Mouse (Mus musculus) G1E-ER4 (cell line): Measurements from ENCODE around the gene Prr15. TPM values are rescaled to one million over a fixed set of nuclear protein-coding genes. Genes with fewer than 3 reads are reported as not detected.

Experiments used
- GATA1 ChIP-seq: IDR thresholded peaks from one replicate; pipeline ENCODE4 v1.8.0; 2012; ENCODE audit warnings: low read length, inconsistent platforms
- polyA plus RNA-seq: library from polyadenylated mRNA; stranded (reverse); fragments of >175 nt; gene quantifications from 2 replicates; pipeline ENCODE4 v1.2.3, GENCODE M21; 2012

The Prr15 gene
- polyA plus RNA-seq, 1 experiment = not detected

GRCm38 (mm10) chr6:54326671-54327625, 1.3 kb downstream of the Prr15 start:
- no peak for TF ChIP-seq GATA1

DNA sequence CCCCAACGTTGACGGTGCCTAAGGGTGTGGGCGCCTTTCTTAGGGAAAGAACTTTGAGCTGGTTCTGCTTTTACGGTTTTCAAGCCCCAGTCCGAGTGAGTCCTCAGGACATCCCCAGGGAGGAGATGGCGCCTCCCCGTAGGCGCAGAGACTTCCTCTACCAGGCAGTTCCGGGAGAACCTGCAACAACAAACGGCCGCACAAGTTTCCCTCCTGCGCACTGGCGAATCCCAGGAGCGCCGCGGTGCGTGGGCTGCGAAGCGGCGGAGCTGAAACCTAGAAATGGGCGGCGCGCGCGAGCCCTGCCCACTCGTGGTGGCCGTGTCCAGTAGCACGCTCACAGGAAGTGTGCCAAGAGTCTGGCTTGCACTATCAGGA, 2.0 kb downstream of the Prr15 start:
- no peak for TF ChIP-seq GATA1

DNA sequence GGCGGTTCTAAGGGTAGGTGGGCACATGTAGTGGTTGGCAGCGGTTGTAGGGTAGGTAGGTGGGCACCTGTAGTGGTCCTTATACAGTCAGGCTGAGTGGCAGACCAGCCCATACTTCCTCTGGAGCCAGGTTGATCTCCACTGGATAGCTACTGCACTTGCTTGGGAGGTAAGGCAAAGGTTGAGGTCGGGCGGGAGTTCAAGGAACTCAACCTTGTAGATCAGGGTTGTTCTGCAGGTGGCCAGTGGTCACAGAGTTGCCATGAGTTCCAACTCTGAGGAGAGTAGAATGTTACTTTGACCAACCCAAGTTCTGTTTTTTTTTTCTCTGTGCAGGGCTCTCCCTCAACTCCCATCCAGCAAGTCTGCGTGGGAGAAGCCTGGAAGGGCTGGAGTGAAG, 3.1 kb downstream of the Prr15 start:
- TF ChIP-seq GATA1 = no peak

DNA sequence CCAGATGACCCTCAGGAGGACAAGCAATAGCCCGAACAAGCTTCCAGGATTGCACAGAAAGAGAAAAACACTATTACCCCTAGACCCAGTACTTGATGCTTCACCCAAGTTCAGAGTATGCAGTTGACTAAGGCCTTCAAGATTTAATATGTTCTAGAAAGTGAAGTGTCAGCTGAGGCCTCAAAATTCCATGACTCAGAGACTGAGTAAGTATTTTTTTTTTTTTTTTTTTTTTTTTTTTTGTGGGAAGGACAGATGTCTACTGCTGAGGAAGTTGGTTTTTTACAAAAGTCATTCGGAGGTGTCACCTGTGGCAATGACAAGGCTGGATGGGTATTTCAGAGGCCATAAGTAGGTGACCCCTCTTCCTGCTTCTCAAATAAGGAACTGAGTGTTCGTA, 4.0 kb downstream of the Prr15 start:
- TF ChIP-seq GATA1 = no peak

DNA sequence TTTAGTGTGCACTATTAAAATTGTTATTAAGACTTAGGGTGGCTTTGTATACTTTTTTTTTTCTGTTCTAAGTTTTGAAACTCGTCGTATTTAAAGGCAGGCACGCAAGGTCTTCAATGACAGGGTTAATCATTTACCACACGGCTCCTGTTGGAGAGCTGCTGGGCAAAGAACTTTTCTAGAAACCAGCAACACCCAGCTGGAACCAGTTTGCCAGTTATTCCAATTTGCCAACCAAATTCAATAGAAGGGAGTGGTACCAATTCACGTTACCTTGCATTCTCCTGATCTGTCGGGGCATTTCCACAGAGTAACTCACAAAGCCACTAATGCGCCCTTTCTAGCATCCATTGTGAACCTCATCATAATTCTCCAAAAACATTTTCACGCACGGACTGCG, 4.5 kb downstream of the Prr15 start:
- TF ChIP-seq GATA1 = no peak

GRCm38 (mm10) chr6:54331765-54332164, 6.1 kb downstream of the Prr15 start:
- no peak for TF ChIP-seq GATA1

DNA sequence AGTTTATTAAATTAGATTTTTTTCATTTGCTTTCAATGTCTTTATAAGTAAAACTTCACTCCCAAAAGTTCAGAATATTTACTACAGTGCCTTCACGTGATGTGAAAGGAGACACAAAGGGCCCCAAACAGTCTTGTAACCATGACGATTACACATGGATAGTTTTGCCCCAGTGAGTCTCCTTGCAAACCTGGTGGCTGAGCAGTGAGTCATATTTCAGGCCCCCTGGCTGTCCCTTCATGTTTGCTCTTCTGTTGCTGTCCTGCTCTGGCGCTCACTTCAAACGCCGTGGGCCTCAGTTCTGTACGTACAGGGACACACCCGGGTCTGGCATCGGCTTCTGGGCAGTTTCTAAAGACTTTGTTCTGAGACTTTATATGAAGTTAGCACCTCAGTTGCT, 6.6 kb downstream of the Prr15 start:
- no peak for TF ChIP-seq GATA1

DNA sequence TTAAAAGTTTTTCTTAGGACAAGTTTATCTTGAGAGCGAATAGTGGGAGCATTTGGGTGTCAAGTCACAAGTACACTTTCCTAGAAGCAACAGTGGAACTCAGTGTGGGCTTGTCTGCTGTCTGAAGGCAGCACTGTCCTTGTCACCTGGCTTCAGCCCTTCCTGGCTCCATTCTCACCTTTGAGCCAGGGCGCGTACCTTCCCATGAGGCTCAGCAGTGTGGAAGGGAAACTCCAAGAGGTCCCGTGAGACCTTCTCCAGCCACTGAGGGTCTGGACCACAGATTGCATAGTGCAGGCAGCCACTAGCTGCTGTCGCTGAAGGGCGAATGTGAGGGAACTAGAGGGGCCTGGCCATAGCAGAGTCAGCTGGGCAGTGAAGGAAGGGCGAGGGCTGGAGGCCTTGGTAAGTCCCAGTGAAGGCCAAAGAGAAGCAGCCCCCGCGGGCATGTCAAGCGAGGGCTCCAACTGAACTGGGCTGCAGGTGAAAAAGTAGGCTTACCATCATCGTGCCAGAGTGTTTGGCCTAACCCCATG, 7.5 kb downstream of the Prr15 start:
- no peak for TF ChIP-seq GATA1

- TF ChIP-seq GATA1 = no peak
Observed at GRCm38 (mm10) chr6:54333652-54334396, 8.2 kb downstream of the Prr15 start.

DNA sequence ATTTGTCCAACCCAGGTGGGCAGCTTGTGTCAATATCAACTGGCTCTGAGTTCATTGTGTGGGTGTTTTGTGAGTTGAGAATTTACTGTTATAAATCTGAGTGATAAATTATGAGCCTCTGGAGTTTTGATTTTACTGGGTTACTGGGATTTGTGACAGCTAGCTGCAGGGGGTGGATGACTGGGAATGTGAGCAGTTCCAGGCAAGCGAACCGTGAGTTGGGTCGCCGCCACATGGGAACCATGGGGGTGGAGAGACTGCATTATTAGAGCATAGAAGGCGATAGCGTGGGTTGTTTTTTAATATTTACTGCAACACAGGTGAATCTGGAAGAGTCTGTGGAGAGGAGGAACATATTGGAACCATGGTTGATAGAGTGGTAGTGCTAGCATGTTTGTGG, 11.7 kb downstream of the Prr15 start:
- TF ChIP-seq GATA1 = no peak

DNA sequence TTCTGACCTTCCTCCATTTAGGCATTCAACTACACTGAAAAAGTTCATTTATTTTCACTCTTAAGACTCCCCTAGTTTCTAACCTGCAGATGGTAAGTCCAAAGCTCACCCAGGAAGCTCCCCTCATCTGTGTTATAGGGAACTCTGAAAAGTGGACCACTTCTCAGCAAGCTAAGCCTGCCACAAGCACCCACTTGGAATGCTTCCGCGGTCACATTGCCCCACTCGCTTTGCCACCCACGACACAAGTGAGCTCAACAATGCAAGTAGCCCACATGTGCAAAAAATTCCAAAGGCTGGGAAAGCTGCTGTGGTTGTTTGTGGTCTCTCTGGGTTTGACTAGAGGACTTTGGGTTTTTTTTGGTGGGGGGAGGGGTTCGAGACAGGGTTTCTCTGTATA, 15.5 kb downstream of the Prr15 start:
- no peak for TF ChIP-seq GATA1

DNA sequence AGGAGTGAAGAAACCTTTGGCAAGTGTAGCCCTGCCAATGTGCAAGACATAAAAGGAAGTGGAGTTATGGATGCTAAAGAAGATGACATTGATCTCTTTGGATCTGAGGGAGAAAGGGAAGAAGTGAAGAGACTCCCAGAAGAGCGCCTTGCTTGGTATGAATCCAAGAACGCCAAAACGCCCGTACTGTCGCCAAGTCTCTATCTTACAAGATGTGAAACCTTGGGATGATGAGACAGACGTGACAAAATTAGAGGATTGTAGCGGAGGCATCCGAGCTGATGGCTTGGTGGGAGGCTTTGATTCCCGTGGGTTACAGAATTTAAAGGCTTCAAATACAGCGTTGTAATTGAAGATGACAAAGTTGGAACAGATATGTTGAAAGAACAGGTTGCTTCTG, 16.6 kb downstream of the Prr15 start:
- TF ChIP-seq GATA1 = no peak

DNA sequence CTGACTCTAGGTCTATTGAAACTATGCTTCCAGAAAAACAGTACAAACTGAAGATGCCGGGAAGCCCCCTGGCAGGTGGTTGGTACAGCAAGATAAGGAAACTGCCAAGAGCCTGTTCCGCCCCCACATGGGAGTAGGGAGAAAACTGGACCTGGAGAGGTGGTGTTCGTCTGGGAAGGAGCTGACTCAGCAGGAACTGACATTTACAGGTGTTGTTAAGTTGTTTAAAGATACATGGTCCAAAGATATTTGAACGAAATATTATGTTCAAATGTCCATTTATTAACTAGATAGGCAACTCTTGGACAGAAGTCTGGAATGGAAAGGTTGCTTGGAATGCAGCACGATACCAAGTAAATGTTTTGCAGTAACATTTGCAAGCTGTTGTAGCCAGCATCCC, 26.2 kb downstream of the Prr15 start:
- no peak for TF ChIP-seq GATA1

- no peak for TF ChIP-seq GATA1
Observed at GRCm38 (mm10) chr6:54352931-54353690, 27.5 kb downstream of the Prr15 start.

DNA sequence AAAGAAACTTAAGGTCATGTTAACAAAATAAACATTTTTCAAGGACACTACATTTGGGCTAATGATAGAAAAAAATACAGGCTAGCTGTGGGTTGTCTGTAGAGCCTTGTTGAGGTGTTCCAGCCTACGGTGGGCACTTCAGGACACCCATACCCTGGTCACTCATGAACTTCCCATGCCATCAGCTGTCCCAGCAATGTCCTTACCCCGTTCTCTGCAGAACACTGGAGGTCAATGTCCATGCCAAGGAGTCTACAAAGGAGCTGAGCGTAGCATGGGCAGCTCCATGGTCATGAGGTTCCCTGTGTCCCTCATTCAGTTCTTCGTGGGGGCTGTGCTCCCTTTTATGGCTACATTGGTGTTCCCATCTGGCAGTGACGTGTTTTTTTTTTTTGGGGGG, 28.1 kb downstream of the Prr15 start:
- no peak for TF ChIP-seq GATA1

DNA sequence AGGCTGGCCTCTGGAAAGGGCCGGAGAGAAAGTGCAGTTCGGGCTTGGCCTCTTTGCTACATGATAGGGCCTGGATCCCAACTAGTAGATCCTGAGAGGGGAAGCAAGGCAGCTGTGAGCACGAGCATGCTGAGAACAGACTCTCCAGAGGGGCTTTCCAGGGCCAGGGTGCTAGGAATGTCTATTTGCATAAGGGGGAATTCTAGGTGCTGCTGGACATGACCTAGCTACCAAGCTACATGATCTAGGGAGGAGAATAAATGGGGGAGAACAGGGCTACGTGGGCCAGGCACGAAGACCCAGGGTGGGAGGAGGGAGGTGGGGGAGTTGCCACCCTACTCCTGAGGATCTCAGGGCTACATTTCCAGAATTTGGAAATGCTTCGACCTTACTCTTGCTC, 30.0 kb downstream of the Prr15 start:
- no peak for TF ChIP-seq GATA1
